Mouse (Mus musculus) thymus, adult 2 months (tissue): ENCODE data around the gene Braf. TPM values are rescaled to one million over a fixed set of nuclear protein-coding genes. Genes with fewer than 3 reads are reported as not detected.
A peak's percentile ranks its signal among the peaks of the same experiment; 100 is the strongest.

ENCODE experiments used
- DNase-seq: peaks from one replicate; pipeline ENCODE4 v3.0.0; 2021
- H3K27ac ChIP-seq: fragments of 200-500 bp; 2 replicates; pipeline ENCODE4 v1.5.1; 2012; ENCODE audit warnings: low read length, control low read depth; ENCODE audit not compliant: control insufficient read depth, insufficient read depth
- H3K27me3 ChIP-seq: fragments of 200-500 bp; 2 replicates; pipeline ENCODE4 v1.6.1; 2012; ENCODE audit warnings: mild to moderate bottlenecking, low read length, moderate library complexity, mixed read lengths; ENCODE audit not compliant: control insufficient read depth, insufficient read depth
- H3K36me3 ChIP-seq: fragments of 200-500 bp; 2 replicates; pipeline ENCODE4 v1.6.1; 2012; ENCODE audit warnings: mild to moderate bottlenecking, low read length, moderate library complexity; ENCODE audit not compliant: control insufficient read depth, insufficient read depth
- H3K4me1 ChIP-seq: fragments of 200-500 bp; replicated peaks from 2 replicates; pipeline ENCODE4 v1.6.1; 2012; ENCODE audit warnings: low read length; ENCODE audit not compliant: control insufficient read depth, insufficient read depth
- H3K4me3 ChIP-seq: fragments of 200-500 bp; 2 replicates; pipeline ENCODE4 v1.5.1; 2012; ENCODE audit warnings: mild to moderate bottlenecking, low read length, control low read depth, moderate library complexity; ENCODE audit not compliant: control insufficient read depth, insufficient read depth
- CTCF ChIP-seq: fragments of 200-500 bp; IDR thresholded peaks from 2 replicates; pipeline ENCODE4 v1.5.1; 2012; ENCODE audit warnings: mild to moderate bottlenecking, control low read depth, low read length, moderate library complexity, borderline replicate concordance; ENCODE audit not compliant: control insufficient read depth, poor library complexity, insufficient read depth; ENCODE audit errors: extremely low read depth
- POLR2A ChIP-seq: fragments of 200-500 bp; IDR thresholded peaks from 2 replicates; pipeline ENCODE4 v1.6.1; 2012; ENCODE audit warnings: mild to moderate bottlenecking, low read length, control low read depth, moderate library complexity; ENCODE audit not compliant: control insufficient read depth, poor library complexity, insufficient read depth; ENCODE audit errors: extremely low read depth
- WGBS: fragments of 180-500 bp; shearing (Covaris S2); methylation state at CpG from one replicate; pipeline ENCODE4 v1.1.7; 2018; 5-methylcytosine and 5-hydroxymethylcytosine counted together
- polyA plus RNA-seq: library from polyadenylated mRNA; depleted of rRNA; stranded (reverse); fragments of >200 nt; gene quantifications from 2 replicates; pipeline ENCODE4 v1.2.3, GENCODE M21; 2012

Braf gene
- polyA plus RNA-seq, 1 experiment = 15.5 TPM

GRCm38 (mm10) chr6:39728095-39728494 lies 2.8 kb upstream of the Braf start:
- Histone ChIP-seq H3K4me3 (no peak overlapping the region), H3K4me1 (peaks cover 4% of the 10 kb centered on the region), H3K36me3 (no peaks in the 10 kb centered on the region), H3K27ac (no peak overlapping the region), H3K27me3 (no peaks in the 10 kb centered on the region)
- WGBS = 94% methylated on average over 5 of the region's 5 CpGs
- no peak for TF ChIP-seq CTCF
- DNase-seq = no peak

- H3K4me3 ChIP-seq = no peak overlapping the region
- DNase-seq = no peak
- TF ChIP-seq POLR2A = no peak
- TF ChIP-seq CTCF = no peak
- no peaks in the 10 kb centered on the region for H3K27me3 ChIP-seq
- 70% methylated on average over 3 of the region's 3 CpGs for WGBS
- no peaks in the 10 kb centered on the region for H3K36me3 ChIP-seq
- H3K4me1 ChIP-seq = peaks cover 4% of the 10 kb centered on the region
- no peak overlapping the region for H3K27ac ChIP-seq
Measured at GRCm38 (mm10) chr6:39726149-39726548, 886 bp upstream of the Braf start.

- no peak for DNase-seq
- WGBS = 2% methylated on average over 12 of the region's 12 CpGs
Measured at GRCm38 (mm10) chr6:39724542-39724865, 759 bp downstream of the Braf start.

GRCm38 (mm10) chr6:39724071-39724470 lies 1.2 kb downstream of the Braf start:
- H3K27me3 ChIP-seq = no peaks in the 10 kb centered on the region
- 7% methylated on average over 7 of the region's 7 CpGs for WGBS
- no peak overlapping the region for H3K27ac ChIP-seq
- TF ChIP-seq POLR2A (no peak), CTCF (no peak)
- peak; percentile 5 for DNase-seq
- peak overlapping the region; percentile 4; the same call in 1 of the 2 replicates for H3K4me3 ChIP-seq
- no peaks in the 10 kb centered on the region for H3K36me3 ChIP-seq
- peaks cover 4% of the 10 kb centered on the region for H3K4me1 ChIP-seq

More at GRCm38 (mm10) chr6:39724542-39724865, 759 bp downstream of the Braf start:
- Histone ChIP-seq H3K4me1 (peaks cover 4% of the 10 kb centered on the region), H3K36me3 (no peaks in the 10 kb centered on the region), H3K27me3 (no peaks in the 10 kb centered on the region), H3K27ac (no peak overlapping the region), H3K4me3 (peak overlapping the region; percentile 94)
- TF ChIP-seq CTCF (no peak), POLR2A (no peak)

DNA sequence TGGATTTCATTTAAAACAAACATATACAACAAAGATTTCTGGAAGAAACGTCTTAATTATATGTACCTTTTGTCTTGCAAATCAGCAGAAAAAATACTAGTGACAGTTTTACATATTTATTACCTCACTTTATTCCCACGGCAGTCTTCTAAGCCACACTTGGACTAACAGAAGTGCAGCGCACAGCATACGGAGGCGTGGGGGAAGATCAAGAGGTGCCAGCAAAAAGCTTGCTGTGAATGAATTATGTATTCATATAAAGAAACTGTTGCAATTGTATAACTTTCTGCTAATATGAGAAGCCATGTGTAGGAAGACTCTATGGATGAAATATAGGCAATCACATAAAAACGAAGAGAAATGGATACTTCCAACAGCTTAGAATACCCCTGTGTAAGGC lies 6.7 kb downstream of the Braf start:
- TF ChIP-seq CTCF (no peak), POLR2A (no peak)
- DNase-seq = no peak
- Histone ChIP-seq H3K27ac (no peak overlapping the region), H3K4me3 (no peak overlapping the region), H3K27me3 (no peaks in the 10 kb centered on the region), H3K36me3 (no peaks in the 10 kb centered on the region), H3K4me1 (no peaks in the 10 kb centered on the region)
- 96% methylated on average over 6 of the region's 6 CpGs for WGBS

- Histone ChIP-seq H3K4me3 (no peak overlapping the region), H3K4me1 (no peaks in the 10 kb centered on the region), H3K27me3 (no peaks in the 10 kb centered on the region), H3K27ac (no peak overlapping the region), H3K36me3 (no peaks in the 10 kb centered on the region)
- 95% methylated on average over 2 of the region's 2 CpGs for WGBS
- TF ChIP-seq POLR2A (no peak), CTCF (no peak)
- DNase-seq = no peak
Measured at GRCm38 (mm10) chr6:39717049-39717448, 8.2 kb downstream of the Braf start.

- H3K27me3 ChIP-seq = no peaks in the 10 kb centered on the region
- TF ChIP-seq CTCF = no peak
- TF ChIP-seq POLR2A = no peak
- H3K4me1 ChIP-seq = no peaks in the 10 kb centered on the region
- no peak overlapping the region for H3K27ac ChIP-seq
- DNase-seq = no peak
- H3K4me3 ChIP-seq = no peak overlapping the region
- 95% methylated on average over 7 of the region's 7 CpGs for WGBS
- no peaks in the 10 kb centered on the region for H3K36me3 ChIP-seq
Measured at GRCm38 (mm10) chr6:39714341-39714740, 10.9 kb downstream of the Braf start.
